Mouse (Mus musculus): ENCODE measurements around the gene Hspb7. TPM values are rescaled to one million over a fixed set of nuclear protein-coding genes. Genes with fewer than 3 reads are reported as not detected.

The Hspb7 gene
- not detected for polyA plus RNA-seq (2014; fragmentation: Illumina TruSeq; extraction: RNeasy Lipid Tissue Mini Kit (QIAGEN cat#74804); ENCODE audit: low replicate concordance)

DNA sequence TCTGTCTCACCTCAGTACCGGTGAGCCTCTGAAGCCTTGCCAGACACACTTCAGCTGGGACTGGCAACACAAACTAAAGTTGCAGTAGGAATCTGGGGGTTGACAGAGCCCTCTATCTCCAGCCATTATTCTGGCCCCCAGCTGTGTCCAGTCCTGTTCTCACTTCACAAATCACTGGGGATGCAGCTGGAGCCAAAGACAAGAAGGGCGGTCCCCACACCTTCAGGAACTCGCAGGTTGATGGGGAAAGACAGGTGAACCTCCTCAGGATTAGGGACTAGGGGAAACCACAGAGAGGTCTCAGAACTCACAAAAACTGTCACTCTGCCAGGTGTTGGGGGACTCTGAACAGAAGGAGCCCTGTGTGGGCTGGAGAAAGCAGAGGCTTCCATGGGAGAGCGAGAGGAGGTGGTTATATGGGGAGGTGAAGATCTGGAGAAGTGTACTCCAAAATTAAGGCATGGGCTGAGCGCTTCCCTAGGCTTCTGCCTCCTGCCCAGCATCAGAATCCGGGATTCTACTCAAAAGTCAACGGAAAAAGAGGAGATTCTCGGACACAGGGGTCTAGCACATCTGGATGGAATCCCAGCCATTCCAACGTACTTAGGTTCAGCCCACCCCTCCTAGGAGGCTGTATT, at the start of gene Hspb7:
Hspb7 (plus strand) TSS at position 588 of the 638 bp plus-strand sequence.

DNA sequence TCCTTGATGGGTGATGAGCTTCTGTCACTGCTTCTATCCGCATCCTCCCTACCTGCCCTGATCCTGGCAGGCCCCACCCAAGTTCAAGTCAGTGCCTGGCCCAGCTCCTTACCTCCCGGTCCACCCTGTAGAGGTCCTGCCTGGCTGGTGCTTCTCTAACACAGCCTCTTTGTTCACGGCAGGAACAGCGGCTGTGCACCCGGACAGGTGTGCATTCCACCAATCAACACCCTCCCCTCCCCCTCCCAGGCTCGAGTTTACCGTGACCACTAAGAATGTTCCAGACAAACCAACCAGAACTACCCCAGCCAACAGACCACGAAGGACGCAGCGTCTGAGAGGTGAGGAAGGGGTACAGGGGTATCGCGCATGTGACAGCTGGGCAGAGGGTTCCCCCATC, 22.0 kb upstream of the Hspb7 start, which contains the start of gene Clcnka:
Clcnka (minus strand) TSS at position 180 of the 400 bp plus-strand sequence.

DNA sequence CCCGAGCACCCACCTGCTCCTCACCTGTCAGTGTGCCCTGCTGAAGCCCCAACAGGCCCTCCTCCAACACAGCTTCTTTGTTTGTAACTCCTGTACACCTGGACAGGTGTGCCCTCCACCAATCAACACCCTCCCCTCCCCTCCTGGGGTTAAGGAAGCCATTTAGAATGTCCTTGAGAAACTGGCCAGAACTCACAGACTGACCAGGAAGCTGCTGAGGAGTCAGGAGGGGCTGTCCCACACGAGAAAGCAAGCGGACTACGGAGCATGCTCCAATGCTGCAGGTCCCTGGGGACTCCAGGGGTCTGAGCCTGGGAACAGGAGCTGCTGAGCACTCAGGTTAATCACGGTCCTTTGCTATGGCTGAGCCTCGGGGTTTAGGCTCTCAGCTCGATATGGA, 4.7 kb upstream of the Hspb7 start, which contains the start of gene Clcnkb:
Clcnkb (minus strand) TSS at position 91 of the 400 bp plus-strand sequence.

DNA sequence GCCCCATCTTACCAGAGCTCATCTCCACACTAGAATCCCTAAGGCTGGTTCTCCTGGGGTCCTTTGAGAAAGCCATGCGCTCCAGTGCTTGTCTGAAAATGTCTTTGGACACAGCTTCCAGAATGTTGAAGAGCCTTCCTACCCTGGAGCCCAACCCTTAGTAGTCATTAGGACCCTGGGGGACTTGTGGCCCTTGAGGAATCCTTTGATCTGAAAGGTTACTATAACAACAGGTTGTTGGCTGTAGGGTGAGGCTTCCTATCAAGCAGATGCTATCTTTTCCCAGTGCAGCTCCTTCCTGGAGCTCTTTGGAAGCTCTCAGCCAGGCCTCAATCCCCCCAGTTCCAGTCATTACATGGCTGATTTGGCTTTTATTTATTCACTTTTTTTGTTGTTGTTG, 15.4 kb downstream of the Hspb7 start, which contains the start of gene Srarp:
Srarp (minus strand) TSS at position 132 of the 400 bp plus-strand sequence.

DNA sequence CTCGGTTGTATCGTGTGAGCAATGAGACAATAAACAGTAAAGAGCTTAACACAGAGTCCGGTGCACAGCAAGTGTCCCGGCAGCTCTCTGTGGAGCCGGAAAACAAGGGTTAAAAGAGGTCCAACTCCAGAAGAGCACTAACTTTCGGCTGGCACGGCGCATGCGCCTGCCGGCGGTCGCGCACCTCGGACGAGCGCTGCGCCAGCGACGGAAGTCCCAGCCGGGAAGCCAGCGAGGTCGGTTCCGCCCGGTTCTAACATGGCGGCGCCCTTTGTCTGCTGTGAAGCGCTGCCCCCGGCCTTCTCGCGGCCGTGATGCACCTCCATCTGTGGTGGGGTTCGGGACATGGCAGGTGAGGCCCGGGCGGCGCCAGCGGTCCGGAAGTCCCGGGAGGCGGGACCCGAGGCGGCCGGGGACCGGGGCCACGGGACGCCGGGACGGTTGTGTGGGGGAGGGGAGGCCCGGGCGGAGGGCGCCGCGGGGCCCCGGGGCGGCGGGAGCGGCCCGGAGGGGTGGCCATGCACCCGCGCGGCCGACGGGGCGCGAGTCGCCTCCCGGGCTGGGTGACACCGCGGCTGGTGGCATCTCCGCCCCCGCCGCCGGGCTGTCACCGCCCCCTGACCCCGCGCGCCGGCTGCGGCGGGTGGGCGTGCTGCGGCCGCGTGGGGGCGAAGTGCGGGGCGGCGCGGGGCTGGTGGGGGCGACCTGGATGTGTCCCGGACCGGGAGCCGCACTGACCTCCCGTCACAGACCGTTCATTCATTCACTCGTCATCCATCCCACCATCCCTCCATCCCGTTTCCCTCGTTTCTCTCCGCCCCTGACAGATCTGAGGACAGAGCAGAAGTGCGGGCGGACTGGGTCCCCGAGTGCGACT, 24.1 kb downstream of the Hspb7 start, which contains the start of gene Zbtb17:
Zbtb17 (plus strand) TSS at position 204 of the 877 bp plus-strand sequence.

Other genes starting within 250 kb of the Hspb7 start
- gene Rsg1, start 206.8 kb upstream of the Hspb7 start, polyA plus RNA-seq (2014; fragmentation: Illumina TruSeq; extraction: RNeasy Lipid Tissue Mini Kit (QIAGEN cat#74804); ENCODE audit: low replicate concordance) = not detected
- 1.4 TPM for gene Arhgef19, start 181.3 kb upstream of the Hspb7 start, polyA plus RNA-seq (2014; fragmentation: Illumina TruSeq; extraction: RNeasy Lipid Tissue Mini Kit (QIAGEN cat#74804); ENCODE audit: low replicate concordance)
- gene Epha2, start 119.5 kb upstream of the Hspb7 start, polyA plus RNA-seq (2014; fragmentation: Illumina TruSeq; extraction: RNeasy Lipid Tissue Mini Kit (QIAGEN cat#74804); ENCODE audit: low replicate concordance) = 1.7 TPM
- gene Fam131c, start 52.6 kb upstream of the Hspb7 start, polyA plus RNA-seq (2014; fragmentation: Illumina TruSeq; extraction: RNeasy Lipid Tissue Mini Kit (QIAGEN cat#74804); ENCODE audit: low replicate concordance) = not detected
- not detected for gene Clcnka, start 22.1 kb upstream of the Hspb7 start, polyA plus RNA-seq (2014; fragmentation: Illumina TruSeq; extraction: RNeasy Lipid Tissue Mini Kit (QIAGEN cat#74804); ENCODE audit: low replicate concordance)
- not detected for gene Clcnkb, start 4.8 kb upstream of the Hspb7 start, polyA plus RNA-seq (2014; fragmentation: Illumina TruSeq; extraction: RNeasy Lipid Tissue Mini Kit (QIAGEN cat#74804); ENCODE audit: low replicate concordance)
- gene Srarp, start 15.3 kb downstream of the Hspb7 start, polyA plus RNA-seq (2014; fragmentation: Illumina TruSeq; extraction: RNeasy Lipid Tissue Mini Kit (QIAGEN cat#74804); ENCODE audit: low replicate concordance) = not detected
- gene Zbtb17, start 23.9 kb downstream of the Hspb7 start, polyA plus RNA-seq (2014; fragmentation: Illumina TruSeq; extraction: RNeasy Lipid Tissue Mini Kit (QIAGEN cat#74804); ENCODE audit: low replicate concordance) = not detected
- 5.2 TPM for gene Spen, start 117.8 kb downstream of the Hspb7 start, polyA plus RNA-seq (2014; fragmentation: Illumina TruSeq; extraction: RNeasy Lipid Tissue Mini Kit (QIAGEN cat#74804); ENCODE audit: low replicate concordance)
- 32.4 TPM for gene Fblim1, start 185.3 kb downstream of the Hspb7 start, polyA plus RNA-seq (2014; fragmentation: Illumina TruSeq; extraction: RNeasy Lipid Tissue Mini Kit (QIAGEN cat#74804); ENCODE audit: low replicate concordance)
- 1.5 TPM for gene Tmem82, start 197.9 kb downstream of the Hspb7 start, polyA plus RNA-seq (2014; fragmentation: Illumina TruSeq; extraction: RNeasy Lipid Tissue Mini Kit (QIAGEN cat#74804); ENCODE audit: low replicate concordance)
- gene Slc25a34, start 203.0 kb downstream of the Hspb7 start, polyA plus RNA-seq (2014; fragmentation: Illumina TruSeq; extraction: RNeasy Lipid Tissue Mini Kit (QIAGEN cat#74804); ENCODE audit: low replicate concordance) = 0.15 TPM
- not detected for gene Plekhm2, start 244.1 kb downstream of the Hspb7 start, polyA plus RNA-seq (2014; fragmentation: Illumina TruSeq; extraction: RNeasy Lipid Tissue Mini Kit (QIAGEN cat#74804); ENCODE audit: low replicate concordance)